Mouse (Mus musculus): ENCODE results near the gene Lingo1.

DNA sequence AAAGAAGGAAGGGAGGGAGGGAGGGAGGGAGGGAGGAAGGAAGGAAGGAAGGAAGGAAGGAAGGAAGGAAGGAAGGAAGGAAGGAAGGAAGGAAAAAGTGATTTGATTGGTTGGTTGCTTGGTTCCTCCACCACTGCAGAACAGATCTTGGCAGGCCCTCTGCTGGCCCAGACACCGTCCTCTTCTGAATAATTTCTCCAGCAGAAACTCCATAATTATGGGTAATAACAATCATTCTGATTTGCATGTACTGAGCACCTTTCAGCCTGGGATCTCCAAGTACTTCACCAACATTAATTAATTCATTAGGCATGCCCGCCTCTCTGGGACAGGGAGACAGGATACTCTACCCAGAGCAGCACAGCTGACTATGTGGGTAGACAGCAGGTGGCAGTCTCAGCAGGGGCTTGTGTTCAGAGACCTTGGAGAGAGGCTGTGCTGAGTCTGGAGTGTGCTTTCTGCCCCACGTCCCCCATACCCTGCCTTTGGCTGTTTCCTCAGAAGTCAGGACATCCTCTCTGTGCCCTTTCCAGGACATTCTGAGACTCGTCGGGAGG is 57.0 kb downstream of the Lingo1 start:
- TF ChIP-seq CTCF (IDR thresholded peaks at IDR 0.05; ENCODE audit: extremely low read depth, insufficient read depth, insufficient read length, insufficient replicate concordance) (no peak), POLR2A (IDR thresholded peaks at IDR 0.05; ENCODE audit: low read depth, low read length) (no peak)

Measured in spleen, adult 2 months (tissue).